Mouse (Mus musculus): ENCODE measurements at regions not wholly inside any gene's neighbourhood (a gene's known extent, or its start where the extent isn't known, plus 50 kb on each side); places are given as distances from the start of the nearest gene placed in this dataset.
A peak's percentile ranks its signal among the peaks of the same experiment; 100 is the strongest.

- H3K27ac ChIP-seq (ENCODE audit: low read length), result no peak overlapping the region
- H3K27me3 ChIP-seq (replicated peaks; ENCODE audit: insufficient read depth, low read length), result no peaks in the 10 kb centered on the region
- TF ChIP-seq CTCF (IDR thresholded peaks at IDR 0.05), result no peak
- TF ChIP-seq EP300 (IDR thresholded peaks at IDR 0.05), result no peak
- no peak overlapping the region for H3K9ac ChIP-seq (replicated peaks; ENCODE audit: low read depth)
- no peak overlapping the region for H3K4me3 ChIP-seq (ENCODE audit: low read depth, low read length)
- no peak overlapping the region for H3K4me2 ChIP-seq (replicated peaks; ENCODE audit: low read depth, low read length)
- ATAC-seq, result no peak
- no peaks in the 10 kb centered on the region for H3K36me3 ChIP-seq (ENCODE audit: insufficient read depth, low read length)
- WGBS, result 48% methylated on average over 6 of the region's 6 CpGs
- no peaks in the 10 kb centered on the region for H3K4me1 ChIP-seq (ENCODE audit: insufficient read depth, low read depth, low read length)
- H3K9me3 ChIP-seq (ENCODE audit: low read length), result no peaks in the 10 kb centered on the region
- no peak for DNase-seq (ENCODE audit: low spot score)
These were observed 92.1 kb downstream of the Dact1 start for GRCm38 (mm10) chr12:71401621-71402416.

DNA sequence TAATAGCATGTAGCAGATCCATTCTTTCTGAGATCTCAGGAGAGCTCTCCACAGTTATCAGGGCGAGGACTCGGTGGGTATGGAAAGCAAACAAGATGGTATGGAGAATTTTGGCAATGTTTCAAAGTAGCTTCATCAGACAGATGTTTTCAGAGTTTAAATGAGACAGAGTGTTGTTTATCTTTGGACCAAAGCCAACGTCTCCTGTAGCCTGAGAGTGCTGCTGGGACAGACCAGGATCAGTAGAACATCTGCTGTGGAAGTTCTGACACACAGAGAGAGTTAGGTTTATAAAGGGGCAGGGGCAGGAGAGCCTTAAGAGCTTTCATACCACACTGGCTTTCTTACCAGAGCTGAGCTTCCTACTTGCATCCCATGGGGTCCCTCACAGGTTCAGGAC, 97.6 kb downstream of the Dact1 start:
- no peak overlapping the region for H3K4me2 ChIP-seq (replicated peaks; ENCODE audit: low read depth, low read length)
- TF ChIP-seq CTCF (IDR thresholded peaks at IDR 0.05), result no peak
- TF ChIP-seq EP300 (IDR thresholded peaks at IDR 0.05), result no peak
- no peaks in the 10 kb centered on the region for H3K27me3 ChIP-seq (replicated peaks; ENCODE audit: insufficient read depth, low read length)
- H3K9ac ChIP-seq (replicated peaks; ENCODE audit: low read depth), result no peak overlapping the region
- DNase-seq (ENCODE audit: low spot score) (no peak), ATAC-seq (no peak)
- WGBS, result 18% methylated on average over 3 of the region's 3 CpGs
- H3K36me3 ChIP-seq (ENCODE audit: insufficient read depth, low read length), result no peaks in the 10 kb centered on the region
- H3K27ac ChIP-seq (ENCODE audit: low read length), result no peak overlapping the region
- H3K9me3 ChIP-seq (ENCODE audit: low read length), result no peaks in the 10 kb centered on the region
- no peak overlapping the region for H3K4me3 ChIP-seq (ENCODE audit: low read depth, low read length)
- no peaks in the 10 kb centered on the region for H3K4me1 ChIP-seq (ENCODE audit: insufficient read depth, low read depth, low read length)

GRCm38 (mm10) chr12:71408396-71409050, 98.8 kb downstream of the Dact1 start:
- 72% methylated on average over 3 of the region's 3 CpGs for WGBS
- no peaks in the 10 kb centered on the region for H3K4me1 ChIP-seq (ENCODE audit: insufficient read depth, low read depth, low read length)
- H3K36me3 ChIP-seq (ENCODE audit: insufficient read depth, low read length), result no peaks in the 10 kb centered on the region
- no peaks in the 10 kb centered on the region for H3K9me3 ChIP-seq (ENCODE audit: low read length)
- H3K4me2 ChIP-seq (replicated peaks; ENCODE audit: low read depth, low read length), result no peak overlapping the region
- H3K27ac ChIP-seq (ENCODE audit: low read length), result no peak overlapping the region
- no peak overlapping the region for H3K9ac ChIP-seq (replicated peaks; ENCODE audit: low read depth)
- no peaks in the 10 kb centered on the region for H3K27me3 ChIP-seq (replicated peaks; ENCODE audit: insufficient read depth, low read length)
- H3K4me3 ChIP-seq (ENCODE audit: low read depth, low read length), result no peak overlapping the region
- TF ChIP-seq EP300 (IDR thresholded peaks at IDR 0.05) (no peak), CTCF (IDR thresholded peaks at IDR 0.05) (no peak)
- DNase-seq (ENCODE audit: low spot score) (no peak), ATAC-seq (no peak)

DNA sequence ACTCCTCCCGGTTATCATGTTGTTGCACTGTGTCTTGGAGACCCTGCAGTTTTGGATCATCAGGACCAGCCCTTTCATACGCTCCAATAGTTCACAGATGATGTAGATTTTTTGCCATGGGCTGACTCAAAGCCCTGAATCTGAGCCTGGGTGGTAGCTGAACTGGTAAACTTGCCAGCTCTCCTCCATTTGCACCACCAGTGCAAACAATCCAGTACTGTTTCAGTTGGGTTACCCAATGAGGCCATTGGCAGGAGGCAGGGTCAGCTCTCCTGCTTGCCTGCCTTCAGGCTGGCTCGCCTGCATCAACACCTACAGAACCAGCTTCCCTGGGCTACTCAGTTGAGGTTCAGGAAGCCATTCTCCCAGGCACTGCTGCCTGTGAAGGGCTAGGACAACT, 102.6 kb downstream of the Dact1 start:
- TF ChIP-seq CTCF (IDR thresholded peaks at IDR 0.05), result no peak
- TF ChIP-seq EP300 (IDR thresholded peaks at IDR 0.05), result no peak
- H3K27me3 ChIP-seq (replicated peaks; ENCODE audit: insufficient read depth, low read length), result no peaks in the 10 kb centered on the region

GRCm38 (mm10) chr12:71416968-71417367, 107.3 kb downstream of the Dact1 start:
- no peak overlapping the region for H3K27ac ChIP-seq (ENCODE audit: low read length)
- 76% methylated on average over 2 of the region's 2 CpGs for WGBS
- ATAC-seq, result no peak

More for the DNA sequence above, 102.6 kb downstream of the Dact1 start:
- H3K4me2 ChIP-seq (replicated peaks; ENCODE audit: low read depth, low read length), result no peak overlapping the region
- 78% methylated on average over 3 of the region's 3 CpGs for WGBS
- no peaks in the 10 kb centered on the region for H3K9me3 ChIP-seq (ENCODE audit: low read length)
- no peaks in the 10 kb centered on the region for H3K36me3 ChIP-seq (ENCODE audit: insufficient read depth, low read length)
- H3K4me3 ChIP-seq (ENCODE audit: low read depth, low read length), result no peak overlapping the region
- ATAC-seq, result no peak
- no peak for DNase-seq (ENCODE audit: low spot score)
- no peaks in the 10 kb centered on the region for H3K4me1 ChIP-seq (ENCODE audit: insufficient read depth, low read depth, low read length)
- no peak overlapping the region for H3K27ac ChIP-seq (ENCODE audit: low read length)
- no peak overlapping the region for H3K9ac ChIP-seq (replicated peaks; ENCODE audit: low read depth)

GRCm38 (mm10) chr12:71418186-71418585, 108.5 kb downstream of the Dact1 start:
- H3K9ac ChIP-seq (replicated peaks; ENCODE audit: low read depth), result no peak overlapping the region
- no peak overlapping the region for H3K27ac ChIP-seq (ENCODE audit: low read length)
- no peak overlapping the region for H3K4me2 ChIP-seq (replicated peaks; ENCODE audit: low read depth, low read length)
- no peak for ATAC-seq
- H3K9me3 ChIP-seq (ENCODE audit: low read length), result no peaks in the 10 kb centered on the region
- H3K36me3 ChIP-seq (ENCODE audit: insufficient read depth, low read length), result no peaks in the 10 kb centered on the region
- H3K27me3 ChIP-seq (replicated peaks; ENCODE audit: insufficient read depth, low read length), result no peaks in the 10 kb centered on the region
- no peak for TF ChIP-seq EP300 (IDR thresholded peaks at IDR 0.05)
- 46% methylated on average over 7 of the region's 7 CpGs for WGBS
- peak; percentile 18 for DNase-seq (ENCODE audit: low spot score)
- H3K4me1 ChIP-seq (ENCODE audit: insufficient read depth, low read depth, low read length), result no peaks in the 10 kb centered on the region
- H3K4me3 ChIP-seq (ENCODE audit: low read depth, low read length), result no peak overlapping the region

More at GRCm38 (mm10) chr12:71416968-71417367, 107.3 kb downstream of the Dact1 start:
- Histone ChIP-seq H3K27me3 (replicated peaks; ENCODE audit: insufficient read depth, low read length) (no peaks in the 10 kb centered on the region), H3K4me3 (ENCODE audit: low read depth, low read length) (no peak overlapping the region), H3K9me3 (ENCODE audit: low read length) (no peaks in the 10 kb centered on the region), H3K9ac (replicated peaks; ENCODE audit: low read depth) (no peak overlapping the region), H3K4me1 (ENCODE audit: insufficient read depth, low read depth, low read length) (no peaks in the 10 kb centered on the region), H3K36me3 (ENCODE audit: insufficient read depth, low read length) (no peaks in the 10 kb centered on the region), H3K4me2 (replicated peaks; ENCODE audit: low read depth, low read length) (no peak overlapping the region)
- DNase-seq (ENCODE audit: low spot score), result no peak
- TF ChIP-seq CTCF (IDR thresholded peaks at IDR 0.05), result no peak
- TF ChIP-seq EP300 (IDR thresholded peaks at IDR 0.05), result no peak

All from lung, postnatal 0 days (tissue).